Mouse (Mus musculus): Measurements from ENCODE around the gene Fthl17f. TPM values are rescaled to one million over a fixed set of nuclear protein-coding genes. Genes with fewer than 3 reads are reported as not detected.
A peak's percentile ranks its signal among the peaks of the same experiment; 100 is the strongest.
"Not testable (repeated sequence)": the region's sequence is repeated elsewhere in the genome, so short reads cannot be mapped to it uniquely, and the experiment has no call there.

Fthl17f gene
- not detected for total RNA-seq (2022)

DNA sequence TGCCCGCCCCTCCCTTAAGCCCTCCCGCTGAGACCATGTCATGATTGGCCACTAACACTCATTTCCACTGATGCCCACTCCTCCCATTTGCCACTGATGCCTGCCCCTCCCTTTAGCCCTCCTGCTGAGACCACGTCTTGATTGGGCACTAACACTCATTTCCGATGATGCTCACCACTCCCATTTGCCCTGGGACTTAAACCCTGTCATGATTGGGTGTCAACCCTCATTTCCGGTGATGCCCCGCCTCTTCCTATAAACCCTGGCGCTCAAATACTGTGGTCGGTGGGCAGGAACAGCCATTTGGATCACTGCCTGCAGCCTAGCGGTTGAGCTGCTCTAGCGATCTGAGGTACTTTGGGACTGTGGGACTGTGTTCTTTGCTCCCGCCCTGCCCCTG is at the start of gene Fthl17f:
Gene Fthl17f (plus strand): TSS at position 301 of the 400 bp plus-strand sequence.
- not testable (repeated sequence) for DNase-seq (ENCODE audit: low spot score)

DNA sequence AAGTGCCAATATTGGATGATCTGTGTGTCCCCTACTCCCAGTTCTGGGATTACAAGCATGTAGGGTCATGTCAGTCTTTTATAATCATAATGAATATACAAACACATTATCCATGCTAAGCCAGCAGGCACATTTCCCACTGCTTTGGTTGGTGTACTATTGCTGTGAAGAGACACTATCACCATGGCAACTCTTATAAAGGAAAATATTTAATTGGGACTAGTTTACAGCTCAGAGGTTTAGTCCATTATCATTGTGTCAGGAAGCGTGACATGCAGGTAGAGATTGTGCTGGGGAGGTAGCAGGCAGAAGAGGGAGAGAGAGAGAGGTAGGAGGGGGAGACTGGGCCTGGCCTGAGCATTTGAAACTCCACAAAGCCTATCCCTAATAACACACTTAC is 46.7 kb upstream of the Fthl17f start:
- DNase-seq (ENCODE audit: low spot score): no peak

DNA sequence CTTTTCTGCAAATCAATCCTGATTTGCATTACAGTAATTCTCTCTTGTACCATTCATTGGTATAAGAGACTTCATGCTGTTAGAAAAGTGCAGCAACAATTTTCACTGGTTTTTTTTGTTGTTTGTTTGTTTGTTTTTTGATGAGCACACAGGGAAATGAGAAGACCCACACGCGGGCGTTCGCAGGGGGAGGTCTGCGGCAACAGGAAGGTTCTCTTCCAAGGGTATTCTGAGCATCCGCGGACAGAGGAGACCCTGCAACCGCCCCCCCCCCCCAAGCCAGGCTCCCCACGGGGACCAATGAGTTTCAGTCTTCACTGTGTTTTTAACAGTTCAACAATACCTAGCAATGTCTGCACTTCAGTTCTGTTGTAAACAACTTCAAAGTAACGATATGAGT is 43.3 kb upstream of the Fthl17f start:
- DNase-seq (ENCODE audit: low spot score): no peak

DNA sequence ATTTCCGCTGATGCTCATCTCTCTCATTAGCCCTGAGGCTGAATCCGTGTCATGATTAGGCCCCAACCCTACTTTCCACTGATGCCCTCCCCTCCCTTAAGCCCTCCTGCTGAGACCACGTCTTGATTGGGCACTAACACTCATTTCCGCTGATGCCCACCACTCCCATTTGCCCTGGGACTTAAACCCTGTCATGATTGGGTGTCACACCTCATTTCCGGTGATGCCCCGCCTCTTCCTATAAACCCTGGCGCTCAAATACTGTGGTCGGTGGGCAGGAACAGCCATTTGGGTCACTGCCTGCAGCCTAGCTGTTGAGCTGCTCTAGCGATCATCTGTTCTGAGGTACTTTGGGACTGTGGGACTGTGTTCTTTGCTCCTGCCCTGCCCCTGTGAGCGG is 29.6 kb upstream of the Fthl17f start, which contains the start of gene Fthl17e:
Gene Fthl17e (plus strand): TSS at position 301 of the 400 bp plus-strand sequence.
- DNase-seq (ENCODE audit: low spot score): not testable (repeated sequence)

DNA sequence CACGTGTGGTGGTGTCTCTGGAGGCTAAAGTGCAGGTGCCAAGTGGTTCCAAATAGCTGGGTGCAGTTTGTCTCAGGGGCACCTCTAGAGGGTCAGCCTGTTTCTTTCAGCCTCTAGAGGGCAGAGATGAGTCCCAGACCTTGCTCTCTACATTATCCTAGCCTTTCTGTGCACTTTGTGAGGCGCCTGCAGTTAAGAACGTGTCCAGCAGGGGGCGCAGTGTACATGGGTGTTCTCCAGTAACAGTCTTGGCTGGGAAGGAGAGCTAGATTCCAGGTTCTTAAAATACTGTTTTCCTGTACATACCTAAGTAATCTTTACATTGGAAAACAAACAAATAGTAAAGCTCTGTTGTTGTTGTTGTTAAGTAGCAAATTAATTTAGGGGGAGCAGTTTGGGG is 21.2 kb upstream of the Fthl17f start:
- not testable (repeated sequence) for DNase-seq (ENCODE audit: low spot score)

DNA sequence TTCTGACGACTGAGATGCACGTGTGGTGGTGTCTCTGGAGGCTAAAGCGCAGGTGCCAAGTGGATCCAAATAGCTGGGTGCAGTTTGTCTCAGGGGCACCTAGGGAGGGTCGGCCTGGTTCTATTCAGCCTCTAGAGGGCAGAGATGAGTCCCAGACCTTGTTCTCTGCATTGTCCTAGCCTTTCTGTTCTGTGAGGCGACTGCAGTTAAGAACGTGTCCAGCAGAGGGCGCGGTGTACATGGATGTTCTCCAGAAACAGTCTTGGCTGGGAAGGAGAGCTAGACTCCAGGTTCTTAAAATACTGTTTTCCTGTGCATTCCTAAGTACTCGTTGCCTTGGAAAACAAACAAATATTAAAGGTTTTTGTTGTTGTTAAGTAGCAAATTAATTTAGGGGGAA is 1.9 kb upstream of the Fthl17f start:
- peak; percentile 32 for DNase-seq (ENCODE audit: low spot score)

- no peak for DNase-seq (ENCODE audit: low spot score)
Measured at GRCm38 (mm10) chrX:9062101-9062500, 714 bp upstream of the Fthl17f start.

- peak; percentile 53 for DNase-seq (ENCODE audit: low spot score)
Measured at GRCm38 (mm10) chrX:9077699-9078098, 14.9 kb downstream of the Fthl17f start.

DNA sequence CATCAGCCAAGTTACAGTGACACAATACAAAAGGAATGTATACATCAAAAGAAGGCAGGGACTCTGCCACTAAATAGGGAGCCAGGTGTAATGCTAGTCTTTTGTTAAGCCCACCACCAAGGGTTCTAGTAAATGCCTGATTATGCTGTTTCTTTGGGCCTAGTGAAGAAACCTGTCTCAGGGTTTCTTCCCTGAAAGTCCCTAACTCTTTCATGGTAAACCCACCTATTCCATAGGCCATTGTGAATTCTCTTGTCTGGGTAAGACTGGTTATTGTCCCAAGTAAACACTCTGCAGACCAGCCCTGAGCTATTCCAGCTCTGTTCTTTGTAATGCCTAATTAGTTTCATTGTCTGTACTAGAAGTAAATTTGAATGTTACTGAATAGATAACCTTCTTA is 32.3 kb downstream of the Fthl17f start:
- DNase-seq (ENCODE audit: low spot score): not testable (repeated sequence)

- no peak for DNase-seq (ENCODE audit: low spot score)
Measured at GRCm38 (mm10) chrX:9104262-9104661, 41.4 kb downstream of the Fthl17f start, which contains the start of gene 4930402K13Rik. TSS of gene 4930402K13Rik (plus strand) at chrX:9104562.

DNA sequence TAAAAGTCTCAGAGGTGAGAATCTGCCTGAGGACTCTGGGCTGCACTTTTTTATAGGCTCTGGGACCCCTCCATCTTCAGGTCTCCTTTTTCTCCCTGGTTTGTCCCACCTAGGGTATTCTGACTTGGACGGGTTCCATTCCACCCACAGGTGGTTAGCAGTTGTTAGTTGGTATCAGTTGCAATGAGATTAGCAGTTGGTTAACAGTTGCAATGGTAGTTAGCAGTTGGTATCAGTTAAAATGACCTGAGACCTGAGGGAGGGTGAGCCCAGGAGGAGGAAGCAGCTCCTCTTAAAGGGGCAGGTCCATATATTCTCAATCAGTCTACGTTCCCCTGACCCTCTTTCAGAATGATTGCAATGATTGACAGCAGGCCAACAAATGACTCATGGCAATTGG is 47.6 kb downstream of the Fthl17f start:
- no peak for DNase-seq (ENCODE audit: low spot score)

Other genes with a start within 250 kb of the Fthl17f start
- gene Gm6592, start 219.0 kb upstream of the Fthl17f start, total RNA-seq (2022): not detected
- gene Gm5751, start 188.8 kb upstream of the Fthl17f start, total RNA-seq (2022): not detected
- gene B630019K06Rik, start 170.6 kb upstream of the Fthl17f start, total RNA-seq (2022): 1 to 10 TPM in 3 of 4 experiments, under 1 TPM in 1; 0.80 to 1.2 (median 1.0) TPM
- not detected for gene Fthl17b, start 100.0 kb upstream of the Fthl17f start, total RNA-seq (2022)
- not detected for gene Fthl17c, start 86.5 kb upstream of the Fthl17f start, total RNA-seq (2022)
- gene Fthl17d, start 76.3 kb upstream of the Fthl17f start, total RNA-seq (2022): not detected
- gene Fthl17e, start 29.5 kb upstream of the Fthl17f start, total RNA-seq (2022): not detected
- not detected for gene 4930402K13Rik, start 41.5 kb downstream of the Fthl17f start, total RNA-seq (2022)
- 1 to 10 TPM; 2.7 to 6.0 (median 5.0) TPM for gene Lancl3, start 136.9 kb downstream of the Fthl17f start, total RNA-seq (2022)
- gene Gm14862, start 193.9 kb downstream of the Fthl17f start, total RNA-seq (2022): not detected
- 1 to 10 TPM; 5.1 to 9.8 (median 8.1) TPM for gene Xk, start 209.7 kb downstream of the Fthl17f start, total RNA-seq (2022)
- 1 to 10 TPM in 1 of 4 experiments, not detected in 3; 1.3 TPM for gene H2al1m, start 220.7 kb downstream of the Fthl17f start, total RNA-seq (2022)